Mouse (Mus musculus) forebrain, embryonic 12.5 days (tissue): Measurements from ENCODE around the gene Ttc30a2. TPM values are rescaled to one million over a fixed set of nuclear protein-coding genes. Genes with fewer than 3 reads are reported as not detected.
"Not testable (repeated sequence)": the region's sequence is repeated elsewhere in the genome, so short reads cannot be mapped to it uniquely, and the experiment has no call there.

Experiments used
- ATAC-seq: fragments of 200-750 bp; cut with Nextera tagmentation; 2 replicates; pipeline ENCODE4 v1.8.0; 2017; ENCODE audit warnings: moderate TSS enrichment; ENCODE audit not compliant: low FRiP score
- H3K27ac ChIP-seq: fragments of 300-500 bp; sonication (generic); 2 replicates; pipeline ENCODE4 v1.5.1; 2016; ENCODE audit warnings: mild to moderate bottlenecking
- H3K27me3 ChIP-seq: fragments of 300-500 bp; sonication (generic); 2 replicates; pipeline ENCODE4 v1.6.1; 2016; ENCODE audit warnings: mild to moderate bottlenecking
- H3K36me3 ChIP-seq: fragments of 300-500 bp; sonication (generic); replicated peaks from 2 replicates; pipeline ENCODE4 v1.6.1; 2016; ENCODE audit warnings: mild to moderate bottlenecking
- H3K4me1 ChIP-seq: fragments of 300-500 bp; sonication (generic); 2 replicates; pipeline ENCODE4 v1.6.1; 2016
- H3K4me2 ChIP-seq: fragments of 300-500 bp; sonication (generic); 2 replicates; pipeline ENCODE4 v1.6.1; 2016; ENCODE audit warnings: mild to moderate bottlenecking, moderate library complexity
- H3K4me3 ChIP-seq: fragments of 300-500 bp; sonication (generic); replicated peaks from 2 replicates; pipeline ENCODE4 v1.5.1; 2016; ENCODE audit warnings: mild to moderate bottlenecking
- H3K9ac ChIP-seq: fragments of 300-500 bp; sonication (generic); 2 replicates; pipeline ENCODE4 v1.6.1; 2016; ENCODE audit warnings: mild to moderate bottlenecking
- H3K9me3 ChIP-seq: fragments of 300-500 bp; sonication (generic); 2 replicates; pipeline ENCODE4 v1.6.1; 2016
- WGBS: fragments of 180-500 bp; shearing (Covaris S2); methylation state at CpG from one replicate; pipeline ENCODE4 v1.1.7; 2016; 5-methylcytosine and 5-hydroxymethylcytosine counted together
- polyA plus RNA-seq: library from polyadenylated mRNA; unstranded; fragments of >200 nt; fragmentation: Nextera tagmentation; extraction: Ambion mirVana; gene quantifications from 2 replicates; pipeline ENCODE4 v1.2.1, GENCODE M21; 2016

The Ttc30a2 gene
- polyA plus RNA-seq, 1 experiment from 2014 or later, result 0.50 TPM

GRCm38 (mm10) chr2:75938117-75939063, 39.6 kb downstream of the Ttc30a2 start, which contains the start of gene Ttc30b:
Ttc30b (minus strand) TSS chr2:75938585.
- ATAC-seq, result peak; percentile 89
- H3K4me3 ChIP-seq, result peak within 1 kb of the TSS; percentile 56
- peak within 1 kb of the TSS; percentile 82 for H3K27ac ChIP-seq
- peaks cover 8% of the 10 kb centered on the region for H3K4me1 ChIP-seq
- 4% methylated on average over 42 of the region's 42 CpGs for WGBS
- peak within 1 kb of the TSS; percentile 64 for H3K4me2 ChIP-seq
- H3K9ac ChIP-seq, result peak within 1 kb of the TSS; percentile 58
- no peaks in the 10 kb centered on the region for H3K9me3 ChIP-seq
- H3K36me3 ChIP-seq, result no peaks in the 10 kb centered on the region
- H3K27me3 ChIP-seq, result no peaks in the 10 kb centered on the region

DNA sequence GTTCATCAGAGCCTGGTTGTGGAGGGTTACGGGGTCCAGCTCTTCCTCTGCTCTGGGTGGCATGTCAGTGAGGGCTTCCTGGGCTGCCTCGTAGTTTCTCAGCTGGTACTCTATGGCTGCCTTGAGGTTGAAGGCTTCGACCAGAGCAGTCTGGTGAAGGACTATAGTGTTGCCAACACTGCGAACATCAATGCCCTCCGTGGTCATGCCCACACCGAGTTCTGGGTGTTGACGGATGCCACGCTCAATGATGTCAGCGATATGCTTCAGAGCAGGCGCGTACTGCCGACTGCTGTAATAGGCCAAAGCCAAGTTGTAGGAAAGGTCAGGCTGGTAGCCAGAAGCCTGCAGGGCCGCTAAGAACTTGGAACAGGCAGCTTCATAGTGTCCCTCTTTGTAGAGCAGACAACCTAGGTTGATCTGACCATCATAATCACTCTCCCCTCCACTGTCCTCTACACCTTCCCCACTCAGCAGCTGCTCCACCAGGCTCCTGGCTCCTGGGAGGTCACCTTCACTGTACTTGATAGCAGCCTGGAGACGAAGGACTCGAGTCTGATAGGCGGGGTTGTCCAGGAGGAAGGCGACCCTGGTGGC, 40.4 kb downstream of the Ttc30a2 start:
- peak overlapping the region; percentile 64 for H3K4me2 ChIP-seq
- 69% methylated on average over 15 of the region's 17 CpGs for WGBS
- H3K36me3 ChIP-seq, H3K27me3 ChIP-seq, H3K4me1 ChIP-seq, H3K9me3 ChIP-seq: not testable (repeated sequence)
- H3K9ac ChIP-seq, result peak overlapping the region; percentile 58; the same call in 1 of the 2 replicates
- 0 out of 2 replicates have a peak overlapping the region, but pooled peaks have one; percentile 82 for H3K27ac ChIP-seq
- peak overlapping the region; percentile 56 for H3K4me3 ChIP-seq
- ATAC-seq, result 0 out of 2 replicates have a peak, but pooled peaks have one; percentile 4

DNA sequence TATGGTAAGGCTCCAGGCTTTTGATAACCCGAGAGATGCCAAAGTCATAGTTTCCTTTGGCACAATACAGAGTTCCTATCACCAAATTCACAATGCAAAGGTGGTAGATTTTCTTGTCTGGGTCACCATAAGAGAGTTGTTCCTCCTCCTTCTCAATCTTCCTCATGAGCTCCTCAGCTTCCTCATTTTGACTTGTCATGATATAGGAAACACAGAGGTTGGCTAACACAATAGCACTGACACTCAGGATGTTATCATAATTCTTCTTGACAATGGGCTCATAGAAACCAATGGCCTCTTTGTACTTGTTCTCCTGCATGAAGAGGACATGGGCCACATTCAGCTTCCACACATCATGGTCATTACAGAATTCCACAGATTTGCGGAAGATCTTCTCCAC, 41.3 kb downstream of the Ttc30a2 start:
- not testable (repeated sequence) for H3K4me1 ChIP-seq, H3K4me3 ChIP-seq, H3K9me3 ChIP-seq, H3K27ac ChIP-seq, H3K4me2 ChIP-seq, H3K9ac ChIP-seq, H3K27me3 ChIP-seq, H3K36me3 ChIP-seq, ATAC-seq
- 91% methylated on average over 2 of the region's 2 CpGs for WGBS

DNA sequence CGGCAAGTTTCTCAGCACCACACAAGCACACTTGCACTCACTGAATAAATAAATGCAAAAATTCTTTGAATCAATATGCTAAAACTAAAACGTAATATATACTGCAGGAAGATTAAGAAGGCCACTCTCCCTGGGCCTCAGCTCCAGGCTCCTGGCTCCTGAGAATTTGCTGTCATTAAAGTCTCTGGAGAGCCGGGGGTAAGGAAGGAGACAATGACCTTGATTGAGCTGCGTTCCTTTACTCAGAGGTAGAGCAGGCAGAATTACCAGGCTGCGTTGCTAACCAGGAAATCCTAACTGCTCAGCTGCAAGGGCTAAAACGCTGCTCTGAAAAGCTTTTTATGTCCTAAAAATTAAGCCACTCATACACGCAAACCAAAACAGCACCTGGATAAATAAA, 44.4 kb downstream of the Ttc30a2 start:
- peaks cover 3% of the 10 kb centered on the region; the same call in 1 of the 2 replicates for H3K36me3 ChIP-seq
- H3K27me3 ChIP-seq, result no peaks in the 10 kb centered on the region
- WGBS, result 53% methylated on average over 7 of the region's 7 CpGs
- H3K9me3 ChIP-seq, result no peaks in the 10 kb centered on the region
- H3K9ac ChIP-seq, result no peak overlapping the region
- H3K4me2 ChIP-seq, result no peak overlapping the region
- peaks cover 4% of the 10 kb centered on the region; the same call in 1 of the 2 replicates for H3K4me1 ChIP-seq
- no peak overlapping the region for H3K4me3 ChIP-seq
- no peak for ATAC-seq
- H3K27ac ChIP-seq, result no peak overlapping the region

DNA sequence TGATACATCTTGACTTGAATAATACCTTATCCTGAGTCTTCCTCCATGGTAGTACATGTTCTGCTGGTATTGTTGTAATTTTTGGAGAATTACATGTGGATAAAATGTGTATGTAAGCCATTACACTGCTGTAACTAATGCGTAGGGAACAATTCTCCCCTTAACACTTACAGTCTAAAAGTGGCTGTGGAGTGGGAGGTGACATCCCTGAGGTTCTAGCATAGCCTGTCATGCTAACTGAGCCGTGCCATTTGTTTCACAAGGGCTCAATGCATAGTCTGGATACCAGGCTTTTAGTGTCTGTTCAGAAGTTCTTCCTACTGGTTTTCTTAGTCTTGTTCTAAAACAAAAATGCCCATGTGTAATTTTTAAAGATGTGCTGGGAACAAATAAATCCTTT, 47.0 kb downstream of the Ttc30a2 start:
- Histone ChIP-seq H3K27me3 (no peaks in the 10 kb centered on the region), H3K9ac (no peak overlapping the region), H3K36me3 (peaks cover 9% of the 10 kb centered on the region; the same call in 1 of the 2 replicates), H3K4me3 (no peak overlapping the region), H3K4me2 (no peak overlapping the region), H3K4me1 (no peaks in the 10 kb centered on the region), H3K27ac (no peak overlapping the region), H3K9me3 (no peaks in the 10 kb centered on the region)
- ATAC-seq, result no peak
- 96% methylated on average over 2 of the region's 2 CpGs for WGBS

- Histone ChIP-seq H3K4me1 (no peaks in the 10 kb centered on the region), H3K4me3 (no peak overlapping the region), H3K27me3 (no peaks in the 10 kb centered on the region), H3K9ac (no peak overlapping the region), H3K9me3 (no peaks in the 10 kb centered on the region), H3K4me2 (no peak overlapping the region), H3K36me3 (peaks cover 9% of the 10 kb centered on the region; the same call in 1 of the 2 replicates), H3K27ac (no peak overlapping the region)
- ATAC-seq, result no peak
- WGBS, result 94% methylated on average over 6 of the region's 6 CpGs
These were observed 48.1 kb downstream of the Ttc30a2 start for GRCm38 (mm10) chr2:75929786-75930444.

DNA sequence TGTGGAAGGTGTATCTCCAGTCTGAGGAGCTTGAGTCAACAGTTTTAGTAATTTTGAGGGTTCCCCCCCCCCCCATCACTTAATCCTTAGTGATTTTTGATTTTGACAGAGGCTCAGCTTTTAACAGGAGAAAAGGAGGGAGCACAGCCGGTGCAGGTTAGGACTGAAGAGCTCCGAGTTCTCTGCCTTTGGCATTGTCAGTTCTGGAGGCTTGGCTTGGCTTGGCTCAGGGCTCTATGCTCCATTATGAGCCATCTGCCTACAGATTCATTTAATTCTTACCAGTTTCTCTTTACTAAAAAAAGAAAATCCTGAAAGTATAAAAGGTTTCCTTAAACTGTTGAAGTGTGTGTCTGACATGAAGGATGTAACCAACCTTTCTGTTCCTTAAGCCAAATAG, 48.8 kb downstream of the Ttc30a2 start:
- Histone ChIP-seq H3K9me3 (no peaks in the 10 kb centered on the region), H3K36me3 (peaks cover 9% of the 10 kb centered on the region; the same call in 1 of the 2 replicates), H3K4me1 (peaks cover 4% of the 10 kb centered on the region; the same call in 1 of the 2 replicates), H3K9ac (no peak overlapping the region), H3K4me2 (no peak overlapping the region), H3K27ac (no peak overlapping the region), H3K4me3 (no peak overlapping the region), H3K27me3 (no peaks in the 10 kb centered on the region)
- ATAC-seq, result no peak
- WGBS, result 93% methylated on average over 2 of the region's 2 CpGs

GRCm38 (mm10) chr2:75928011-75928410, 50.0 kb downstream of the Ttc30a2 start:
- no peak overlapping the region for H3K4me2 ChIP-seq
- no peak for ATAC-seq
- H3K4me1 ChIP-seq, result peaks cover 13% of the 10 kb centered on the region; the same call in 1 of the 2 replicates
- no peak overlapping the region for H3K4me3 ChIP-seq
- H3K9me3 ChIP-seq, result no peaks in the 10 kb centered on the region
- no peaks in the 10 kb centered on the region for H3K27me3 ChIP-seq
- 87% methylated on average over 3 of the region's 3 CpGs for WGBS
- peaks cover 9% of the 10 kb centered on the region; the same call in 1 of the 2 replicates for H3K36me3 ChIP-seq
- no peak overlapping the region for H3K27ac ChIP-seq
- no peak overlapping the region for H3K9ac ChIP-seq

- Histone ChIP-seq H3K27me3 (no peaks in the 10 kb centered on the region), H3K36me3 (peaks cover 6% of the 10 kb centered on the region; the same call in 1 of the 2 replicates), H3K4me3 (no peak overlapping the region), H3K27ac (no peak overlapping the region), H3K4me1 (peaks cover 13% of the 10 kb centered on the region; the same call in 1 of the 2 replicates), H3K9me3 (no peaks in the 10 kb centered on the region), H3K9ac (no peak overlapping the region), H3K4me2 (no peak overlapping the region)
- 75% methylated on average over 5 of the region's 5 CpGs for WGBS
- ATAC-seq, result no peak
These were observed 51.9 kb downstream of the Ttc30a2 start for GRCm38 (mm10) chr2:75926061-75926460.

Other genes with a start within 250 kb of the Ttc30a2 start
- gene Agps, start 146.0 kb downstream of the Ttc30a2 start, polyA plus RNA-seq, result 43.9 and 45.1 TPM in 2 replicates
- gene Ttc30b, start 39.6 kb downstream of the Ttc30a2 start, polyA plus RNA-seq, result 7.5 and 7.8 TPM in 2 replicates
- 8.9 and 10.0 TPM in 2 replicates for gene Ttc30a1, start 3.8 kb upstream of the Ttc30a2 start, polyA plus RNA-seq